Mouse (Mus musculus) forebrain, postnatal 0 days (tissue): ENCODE data around the gene Cacna2d1. TPM values are rescaled to one million over a fixed set of nuclear protein-coding genes. Genes with fewer than 3 reads are reported as not detected.

Experiments used
- ATAC-seq: fragments of 200-750 bp; cut with Nextera tagmentation; 2 replicates; pipeline ENCODE4 v1.8.0; 2017; ENCODE audit warnings: mild to moderate bottlenecking, moderate library complexity
- DNase-seq: peaks from one replicate; pipeline ENCODE4 v3.0.0-alpha.2; 2015
- H3K27ac ChIP-seq: fragments of 300-500 bp; sonication (generic); 2 replicates; pipeline ENCODE4 v1.5.1; 2014; ENCODE audit warnings: low read depth, mild to moderate bottlenecking, antibody characterized with exemption, low read length, moderate library complexity, mixed read lengths
- H3K27me3 ChIP-seq: fragments of 300-500 bp; sonication (generic); 2 replicates; pipeline ENCODE4 v1.6.1; 2014; ENCODE audit warnings: mild to moderate bottlenecking, low read length, mixed read lengths; ENCODE audit not compliant: insufficient read depth
- H3K36me3 ChIP-seq: fragments of 300-500 bp; sonication (generic); 2 replicates; pipeline ENCODE4 v1.6.1; 2014; ENCODE audit warnings: mild to moderate bottlenecking, moderate library complexity; ENCODE audit not compliant: insufficient read depth
- H3K4me1 ChIP-seq: fragments of 300-500 bp; sonication (generic); 2 replicates; pipeline ENCODE4 v1.6.1; 2014; ENCODE audit warnings: antibody characterized with exemption; ENCODE audit not compliant: insufficient read depth
- H3K4me2 ChIP-seq: fragments of 300-500 bp; sonication (generic); 2 replicates; pipeline ENCODE4 v1.6.1; 2014; ENCODE audit warnings: low read depth, mild to moderate bottlenecking, moderate library complexity
- H3K4me3 ChIP-seq: fragments of 300-500 bp; sonication (generic); 2 replicates; pipeline ENCODE4 v1.5.1; 2014; ENCODE audit warnings: low read depth, low read length, mixed read lengths
- H3K9ac ChIP-seq: fragments of 300-500 bp; sonication (generic); 2 replicates; pipeline ENCODE4 v1.6.1; 2014; ENCODE audit warnings: mild to moderate bottlenecking
- H3K9me3 ChIP-seq: fragments of 300-500 bp; sonication (generic); 2 replicates; pipeline ENCODE4 v1.6.1; 2016; ENCODE audit warnings: low read length
- CTCF ChIP-seq: sonication (generic); IDR thresholded peaks from 2 replicates; pipeline ENCODE4 v1.5.1; 2016; ENCODE audit warnings: antibody characterized with exemption, control low read depth, low read depth
- WGBS: fragments of 180-500 bp; shearing (Covaris S2); extraction: QIAGEN DNeasy Blood & Tissue Kit; methylation state at CpG from one replicate; pipeline ENCODE4 v1.1.7; 2014; 5-methylcytosine and 5-hydroxymethylcytosine counted together
- polyA plus RNA-seq: library from polyadenylated mRNA; unstranded; fragments of >200 nt; fragmentation: Nextera tagmentation; extraction: Ambion mirVana; gene quantifications from 2 replicates; pipeline ENCODE4 v1.2.1, GENCODE M21; 2015
- total RNA-seq: library from RNA; depleted of rRNA; stranded (reverse); fragments of >200 nt; gene quantifications from 2 replicates; pipeline ENCODE4 v1.2.3, GENCODE M21; 2014

Cacna2d1 gene
- total and polyA plus RNA-seq, 2 experiments from 2014 or later = 28.5 to 80.4 TPM

DNA sequence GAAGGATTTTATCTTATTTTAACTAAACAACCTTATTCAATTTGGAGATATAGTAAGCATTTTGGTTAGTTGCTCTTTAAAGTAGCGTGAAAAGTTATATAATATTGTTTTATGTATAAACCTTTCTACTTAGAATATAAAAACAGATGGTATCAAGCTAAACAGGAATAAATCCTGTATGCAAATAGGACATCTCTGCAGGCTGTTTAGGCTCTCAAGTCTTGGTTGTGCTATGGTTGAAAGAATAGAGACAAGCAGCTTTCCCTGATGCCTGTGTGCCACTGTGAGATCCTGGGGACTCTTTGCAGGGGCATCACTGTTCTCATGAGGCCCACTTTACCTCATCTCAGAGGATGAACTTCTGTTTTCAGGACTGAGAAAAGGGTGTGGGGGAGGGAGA, 179.4 kb downstream of the Cacna2d1 start:
- 61% methylated on average over 1 of the region's 1 CpGs for WGBS
- H3K9ac ChIP-seq = no peak overlapping the region
- no peak overlapping the region for H3K27ac ChIP-seq
- TF ChIP-seq CTCF = no peak
- H3K9me3 ChIP-seq = no peaks in the 10 kb centered on the region
- ATAC-seq = peak; percentile 68
- no peaks in the 10 kb centered on the region for H3K36me3 ChIP-seq
- no peak for DNase-seq
- no peak overlapping the region for H3K4me3 ChIP-seq
- no peaks in the 10 kb centered on the region for H3K27me3 ChIP-seq
- no peaks in the 10 kb centered on the region for H3K4me1 ChIP-seq
- no peak overlapping the region for H3K4me2 ChIP-seq

DNA sequence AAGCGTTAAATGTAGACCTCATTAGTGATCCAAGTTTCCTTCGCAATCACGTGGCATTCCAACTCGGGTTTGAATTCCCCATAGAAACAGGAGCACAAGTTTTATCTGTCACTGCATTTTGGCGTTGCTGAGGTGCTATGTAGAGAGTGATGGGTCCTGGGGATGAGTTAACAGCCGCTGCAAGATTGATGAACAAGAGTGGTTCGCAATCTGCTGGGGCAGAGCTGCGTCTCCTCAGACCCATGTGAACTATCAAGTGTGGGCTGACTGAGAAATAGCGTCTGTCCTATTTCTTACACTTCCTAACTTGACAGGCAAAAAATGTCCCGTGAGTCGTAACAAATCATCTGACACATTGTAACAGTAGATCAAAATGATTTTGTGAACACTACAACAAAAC, 186.8 kb downstream of the Cacna2d1 start:
- WGBS = 63% methylated on average over 11 of the region's 11 CpGs
- peak; percentile 50 for ATAC-seq
- no peak for TF ChIP-seq CTCF

DNA sequence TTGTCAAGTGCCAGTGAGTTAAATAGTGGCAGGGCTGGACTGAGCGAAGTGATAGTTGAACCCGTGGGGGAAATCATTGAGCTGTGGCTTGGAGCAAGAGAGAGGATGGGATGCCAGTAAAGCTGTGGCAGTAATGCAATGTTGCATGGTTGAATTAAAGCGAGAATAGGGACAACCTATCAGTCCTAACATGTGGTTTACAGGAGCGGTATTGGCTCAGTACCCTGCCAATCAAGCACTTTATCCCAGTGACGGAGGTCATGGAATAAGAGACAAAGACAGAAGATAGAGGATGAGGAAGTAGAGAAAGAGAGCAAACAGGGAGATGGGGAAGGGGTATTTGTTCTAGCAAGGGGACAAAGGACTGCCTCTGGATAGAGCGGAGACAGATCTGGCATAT, 187.6 kb downstream of the Cacna2d1 start:
- Histone ChIP-seq H3K27me3 (no peaks in the 10 kb centered on the region), H3K4me3 (no peak overlapping the region), H3K4me1 (no peaks in the 10 kb centered on the region), H3K4me2 (no peak overlapping the region), H3K9ac (no peak overlapping the region), H3K9me3 (no peaks in the 10 kb centered on the region), H3K36me3 (no peaks in the 10 kb centered on the region), H3K27ac (no peak overlapping the region)
- TF ChIP-seq CTCF = no peak
- ATAC-seq = peak; percentile 55
- no peak for DNase-seq
- WGBS = 70% methylated on average over 6 of the region's 6 CpGs

More for the DNA sequence above, 186.8 kb downstream of the Cacna2d1 start:
- no peaks in the 10 kb centered on the region for H3K4me1 ChIP-seq
- no peak overlapping the region for H3K9ac ChIP-seq
- H3K4me2 ChIP-seq = no peak overlapping the region
- no peak overlapping the region for H3K4me3 ChIP-seq
- H3K27ac ChIP-seq = no peak overlapping the region
- no peaks in the 10 kb centered on the region for H3K27me3 ChIP-seq
- H3K36me3 ChIP-seq = no peaks in the 10 kb centered on the region
- H3K9me3 ChIP-seq = no peaks in the 10 kb centered on the region
- DNase-seq = no peak

- ATAC-seq (peak; percentile 83), DNase-seq (peak; percentile 66)
- TF ChIP-seq CTCF = no peak
- 18% methylated on average over 6 of the region's 6 CpGs for WGBS
- H3K9ac ChIP-seq = no peak overlapping the region
- peaks cover 6% of the 10 kb centered on the region; the same call in 1 of the 2 replicates for H3K4me1 ChIP-seq
- H3K27me3 ChIP-seq = no peaks in the 10 kb centered on the region
- H3K9me3 ChIP-seq = no peaks in the 10 kb centered on the region
- peak overlapping the region; percentile 22; the same call in 1 of the 2 replicates for H3K27ac ChIP-seq
- no peak overlapping the region for H3K4me3 ChIP-seq
- H3K36me3 ChIP-seq = no peaks in the 10 kb centered on the region
- H3K4me2 ChIP-seq = no peak overlapping the region
Observed at GRCm38 (mm10) chr5:16134286-16135094, 200.0 kb downstream of the Cacna2d1 start.

- TF ChIP-seq CTCF = no peak
- Histone ChIP-seq H3K4me1 (peaks cover 6% of the 10 kb centered on the region; the same call in 1 of the 2 replicates), H3K4me2 (no peak overlapping the region), H3K9me3 (no peaks in the 10 kb centered on the region), H3K9ac (no peak overlapping the region), H3K27me3 (no peaks in the 10 kb centered on the region), H3K27ac (peak overlapping the region; percentile 69), H3K36me3 (no peaks in the 10 kb centered on the region), H3K4me3 (no peak overlapping the region)
- 31% methylated on average over 3 of the region's 3 CpGs for WGBS
- ATAC-seq (no peak; the same call in 1 of the 2 replicates), DNase-seq (peak; percentile 50)
Observed at GRCm38 (mm10) chr5:16135986-16136385, 201.5 kb downstream of the Cacna2d1 start.

DNA sequence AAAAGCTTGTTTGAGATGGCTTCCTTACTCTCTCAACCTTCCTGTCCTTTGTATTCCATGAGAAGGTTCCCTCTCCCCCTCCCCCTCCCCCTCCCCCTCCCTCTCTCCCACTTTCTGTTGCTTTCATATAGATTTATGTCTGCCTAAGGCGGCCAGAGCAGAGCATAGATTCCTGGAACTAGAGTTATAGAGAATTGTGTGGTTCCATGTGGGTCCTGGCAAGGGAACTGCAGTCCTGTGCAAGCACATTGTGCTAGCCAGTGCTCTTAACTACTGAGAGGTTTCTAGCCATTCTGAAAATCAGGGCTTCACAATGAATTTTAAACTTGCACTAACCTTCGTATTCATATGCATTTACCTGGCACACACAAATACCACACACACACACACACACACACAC, 202.3 kb downstream of the Cacna2d1 start:
- WGBS = 65% methylated on average over 2 of the region's 2 CpGs
- peaks cover 6% of the 10 kb centered on the region; the same call in 1 of the 2 replicates for H3K4me1 ChIP-seq
- H3K27ac ChIP-seq = no peak overlapping the region
- H3K27me3 ChIP-seq = no peaks in the 10 kb centered on the region
- H3K9me3 ChIP-seq = no peaks in the 10 kb centered on the region
- DNase-seq (no peak), ATAC-seq (no peak)
- no peak overlapping the region for H3K4me3 ChIP-seq
- no peak overlapping the region for H3K9ac ChIP-seq
- no peaks in the 10 kb centered on the region for H3K36me3 ChIP-seq
- no peak for TF ChIP-seq CTCF
- H3K4me2 ChIP-seq = no peak overlapping the region

- H3K27ac ChIP-seq = no peak overlapping the region
- H3K27me3 ChIP-seq = no peaks in the 10 kb centered on the region
- H3K9ac ChIP-seq = no peak overlapping the region
- no peak for TF ChIP-seq CTCF
- H3K4me2 ChIP-seq = no peak overlapping the region
- H3K9me3 ChIP-seq = no peaks in the 10 kb centered on the region
- WGBS = 87% methylated on average over 1 of the region's 1 CpGs
- DNase-seq (no peak), ATAC-seq (no peak)
- H3K36me3 ChIP-seq = no peaks in the 10 kb centered on the region
- no peak overlapping the region for H3K4me3 ChIP-seq
- H3K4me1 ChIP-seq = no peaks in the 10 kb centered on the region
Observed at GRCm38 (mm10) chr5:16146602-16147001, 212.1 kb downstream of the Cacna2d1 start.
